Mouse (Mus musculus) embryonic stem cell, embryonic (primary cell): ENCODE measurements around the gene Cdh1.

Experiments
- CTCF ChIA-PET, 4 experiments: fragments of 300-600 bp in 2 of 4; fragments of 350-600 bp in 2 of 4; sonication (Branson Sonifier 250); formaldehyde crosslinking; loops; one replicate each; lab custom pipeline; 2022; ENCODE audit warnings: inconsistent platforms in 2 of 4; lab: Charles Lee
- POLR2A ChIA-PET, 4 experiments: fragments of 300-600 bp in 2 of 4; fragments of 350-600 bp in 2 of 4; sonication (Branson Sonifier 250); formaldehyde crosslinking; loops; one replicate each; lab custom pipeline; 2022; ENCODE audit warnings: antibody characterized with exemption in 4 of 4, inconsistent platforms in 1 of 4; lab: Charles Lee

Cdh1 gene

DNA sequence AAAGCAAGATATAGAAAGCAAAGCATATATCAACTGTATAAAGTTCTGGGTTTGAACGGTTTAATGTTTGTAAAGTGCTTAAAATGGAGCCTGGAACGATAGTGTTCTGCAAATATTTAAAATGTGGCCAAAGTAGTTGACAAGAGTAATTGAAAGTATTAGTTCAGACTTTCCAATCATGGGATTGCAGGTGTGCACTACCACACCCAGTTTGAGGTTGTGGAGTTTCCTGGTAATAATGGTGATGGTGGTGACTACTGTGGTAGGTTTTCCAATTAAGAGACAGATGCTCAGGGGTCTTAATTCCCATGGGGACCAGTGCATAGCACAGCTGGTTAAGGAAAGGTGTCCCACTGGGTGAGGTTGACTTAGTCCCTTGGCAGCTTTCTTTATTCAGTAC lies 43.0 kb downstream of the Cdh1 start:
- POLR2A ChIA-PET: interaction anchor here in 3 of 4 experiments (0.9 to 23.1 kb wide), 9 partner anchors 15 to 105 kb away, joined by 3 to 518 read pairs (median 3); no protein-coding TSS in a partner anchor
- CTCF ChIA-PET: interaction anchor here in 3 of 4 experiments (0.6 to 3.3 kb wide), 9 partner anchors 11 to 85 kb away, joined by 3 to 34 read pairs (median 3); partner anchors contain the start of gene Gm10073 (in 1 of the 3)

DNA sequence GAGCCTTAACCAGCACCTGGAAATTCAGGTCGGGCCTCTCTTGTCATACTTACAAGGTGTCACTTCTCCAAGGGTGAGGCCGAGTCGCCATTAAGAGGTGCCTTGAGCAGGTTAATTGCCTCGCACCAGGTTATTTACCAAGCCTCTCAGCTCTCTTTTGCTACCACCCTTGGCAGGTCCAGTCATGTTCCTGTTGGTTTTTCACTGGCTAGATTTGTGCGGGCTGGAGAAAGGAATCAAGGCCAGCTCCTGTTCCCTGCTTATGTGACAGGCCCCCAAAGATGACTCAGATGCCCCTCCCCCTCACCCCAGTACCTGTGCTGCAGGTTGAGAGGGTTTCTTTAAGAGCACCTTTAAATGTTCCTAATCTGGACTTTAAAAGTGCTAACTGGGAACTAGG lies 43.6 kb downstream of the Cdh1 start:
- CTCF ChIA-PET: interaction anchor here in 3 of 4 experiments (0.6 to 3.3 kb wide), 9 partner anchors 10 to 86 kb away, joined by 3 to 34 read pairs (median 3); partner anchors contain the start of gene Gm10073 (in 1 of the 3)
- POLR2A ChIA-PET: interaction anchor here in 3 of 4 experiments (0.5 to 23.1 kb wide), 10 partner anchors 12 to 106 kb away, joined by 3 to 518 read pairs (median 3); no protein-coding TSS in a partner anchor

DNA sequence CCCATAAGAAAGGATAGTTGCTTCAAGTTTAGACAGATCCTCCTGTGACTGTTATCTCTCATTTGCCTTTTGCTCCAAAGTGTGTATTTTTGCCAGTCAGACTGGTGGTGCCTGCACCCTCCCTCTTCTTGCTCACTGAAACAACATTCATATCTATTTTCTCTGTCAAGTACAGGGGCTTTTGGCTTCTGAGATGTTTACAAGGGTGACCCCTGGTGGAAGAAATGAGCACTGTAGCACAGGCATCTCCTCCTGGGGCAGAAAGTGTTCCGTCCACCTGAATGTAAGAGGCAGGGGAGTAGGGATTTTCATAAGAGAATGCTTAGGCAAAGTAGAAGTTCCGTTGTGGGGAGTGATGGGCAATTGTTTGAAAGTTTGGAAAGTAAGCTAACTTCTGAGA lies 44.2 kb downstream of the Cdh1 start:
- POLR2A ChIA-PET: interaction anchor here in 2 of 4 experiments (0.5 to 23.1 kb wide), 3 partner anchors 11 to 40 kb away, joined by 3 to 518 read pairs (median 3); no protein-coding TSS in a partner anchor

DNA sequence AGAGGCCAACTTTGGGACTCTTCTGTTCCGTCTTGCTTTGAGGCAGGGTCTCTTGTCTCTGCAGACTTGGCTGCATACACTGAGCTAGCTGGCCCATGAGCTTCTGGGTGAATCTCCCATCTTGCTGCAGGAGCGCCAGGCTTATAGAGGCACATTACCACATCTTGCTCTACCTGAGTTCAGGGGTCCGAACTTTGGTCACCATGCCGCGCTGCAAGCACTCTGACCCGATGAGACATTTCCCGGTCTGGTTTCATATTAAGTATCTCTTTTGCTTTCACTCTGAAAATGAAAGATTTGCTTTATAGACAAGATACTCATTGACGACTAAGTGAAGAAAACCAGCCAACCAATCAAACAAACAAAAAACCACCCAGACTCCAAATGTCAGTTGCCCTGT lies 45.3 kb downstream of the Cdh1 start:
- CTCF ChIA-PET: interaction anchor here (0.6 to 5.1 kb wide), 10 partner anchors 15 to 88 kb away, joined by 3 to 26 read pairs (median 4); no protein-coding TSS in a partner anchor
- POLR2A ChIA-PET: no interaction called here

More for the DNA sequence above, 44.2 kb downstream of the Cdh1 start:
- CTCF ChIA-PET: interaction anchor here in 2 of 4 experiments (0.5 to 1.7 kb wide), 8 partner anchors 14 to 1203 kb away, joined by 3 to 12 read pairs (median 4); no protein-coding TSS in a partner anchor

DNA sequence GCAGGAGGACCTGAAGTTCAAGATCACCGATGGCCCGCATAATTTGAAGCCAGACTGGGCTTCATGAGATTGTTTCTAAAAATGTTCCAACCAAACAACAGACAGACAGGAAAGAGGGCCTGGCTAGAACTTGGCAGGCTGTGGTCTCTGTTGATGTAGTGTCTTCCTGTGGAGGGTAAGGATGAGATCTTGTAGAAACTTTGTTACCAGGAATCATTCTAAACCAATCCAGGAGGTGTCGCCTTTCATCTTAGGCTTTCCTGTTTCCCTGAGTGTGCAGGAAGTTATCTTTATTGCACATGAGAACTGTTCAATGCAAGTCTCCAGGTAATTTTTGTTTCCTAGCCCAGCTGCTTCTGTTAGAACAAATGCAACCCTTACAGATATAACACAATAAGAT lies 48.8 kb downstream of the Cdh1 start:
- POLR2A ChIA-PET: interaction anchor here in 2 of 4 experiments (0.6 to 2.1 kb wide), 3 partner anchors 38 to 1087 kb away, joined by 3 to 5 read pairs (median 3); no protein-coding TSS in a partner anchor
- CTCF ChIA-PET: interaction anchor here in 2 of 4 experiments (0.6 to 5.1 kb wide), 5 partner anchors 11 to 209 kb away, joined by 3 to 26 read pairs (median 3); no protein-coding TSS in a partner anchor

DNA sequence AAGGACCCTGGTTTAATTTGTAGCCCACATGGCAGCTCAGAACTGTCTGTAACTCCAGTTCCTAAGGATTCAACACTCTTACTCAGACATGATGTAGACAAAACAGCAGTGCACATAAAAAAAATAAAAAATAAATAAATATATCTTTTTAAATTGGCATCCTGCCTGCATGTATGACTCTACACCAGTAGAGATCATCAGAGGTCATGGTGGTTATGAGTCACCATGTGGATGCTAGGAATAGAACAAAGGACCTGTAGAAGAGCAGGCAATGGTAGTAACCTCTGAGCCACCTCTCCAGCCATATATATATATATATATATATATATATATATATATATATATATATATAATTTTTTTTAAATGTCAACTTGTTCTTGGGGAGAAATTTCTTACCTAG lies 52.9 kb downstream of the Cdh1 start:
- CTCF ChIA-PET: interaction anchor here (0.6 to 4.6 kb wide), 7 partner anchors 8 to 127 kb away, joined by 3 to 17 read pairs (median 4); no protein-coding TSS in a partner anchor
- POLR2A ChIA-PET: interaction anchor here in 1 of 4 experiments (0.5 to 0.9 kb wide), 2 partner anchors 10 to 27 kb away, joined by 3 to 5 read pairs; no protein-coding TSS in a partner anchor

DNA sequence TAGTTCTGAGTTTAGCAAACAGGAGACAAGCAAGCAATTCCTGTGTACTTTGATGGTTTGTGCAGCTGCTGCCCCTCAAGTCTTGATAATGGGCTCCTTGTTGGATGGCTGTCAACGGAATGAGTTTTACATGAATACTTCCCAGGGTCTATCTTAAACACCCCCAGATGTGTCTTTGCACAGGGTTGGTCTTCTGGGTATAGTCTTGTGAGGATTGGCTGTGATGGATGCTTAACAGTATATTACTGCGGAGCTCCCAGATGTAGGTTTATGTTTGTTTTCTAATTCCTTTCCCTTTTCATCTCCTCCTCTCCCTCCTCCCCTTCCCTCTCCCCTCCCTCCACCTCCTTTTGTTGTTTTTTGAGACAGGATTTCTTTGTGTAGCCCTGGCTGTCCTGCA lies 69.6 kb downstream of the Cdh1 start:
- ChIA-PET CTCF (no interaction called here), POLR2A (interaction anchor here in 1 of 4 experiments (0.9 to 1.4 kb wide), 4 partner anchors 10 to 32 kb away, joined by 3 to 4 read pairs (median 3); no protein-coding TSS in a partner anchor)

DNA sequence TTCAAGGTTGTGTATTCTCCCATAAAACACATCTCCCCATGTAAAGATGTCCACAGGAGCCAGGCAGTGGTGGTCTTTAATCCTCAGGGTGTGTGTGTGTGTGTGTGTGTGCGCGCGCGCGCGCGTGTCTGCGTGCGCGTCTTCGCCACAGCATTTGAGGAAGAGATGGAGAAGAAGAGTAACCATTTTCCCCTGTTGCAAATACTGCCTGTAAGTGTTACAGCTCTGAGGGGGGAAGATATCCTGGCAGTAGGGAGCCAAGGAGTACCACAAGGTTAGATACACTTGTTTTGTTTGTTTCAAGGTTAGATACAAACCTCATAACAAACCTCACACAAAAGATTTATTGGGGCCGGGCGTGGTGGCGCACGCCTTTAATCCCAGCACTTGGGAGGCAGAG lies 71.2 kb downstream of the Cdh1 start:
- CTCF ChIA-PET: interaction anchor here in 3 of 4 experiments (0.6 to 1.7 kb wide), 11 partner anchors 12 to 120 kb away, joined by 3 to 8 read pairs (median 5); no protein-coding TSS in a partner anchor

DNA sequence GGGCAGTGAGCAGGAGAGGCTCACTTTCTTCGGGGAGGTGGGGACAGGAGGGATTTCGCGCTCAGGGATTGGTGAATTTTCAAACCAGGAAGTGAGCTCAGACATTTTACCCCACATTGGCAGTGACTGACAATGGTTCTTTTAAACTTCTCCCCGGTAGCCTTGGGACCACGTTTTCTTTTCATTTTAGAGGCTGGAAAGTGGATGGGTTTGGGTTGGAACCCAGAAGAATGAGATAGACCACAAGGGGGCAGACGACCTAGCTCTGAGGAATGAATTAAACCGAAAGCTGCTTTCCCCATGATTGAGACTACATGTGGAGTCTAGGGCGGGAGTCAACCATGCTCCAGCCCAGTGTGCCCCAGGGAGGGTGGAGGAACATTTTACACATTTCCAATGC lies 71.7 kb downstream of the Cdh1 start:
- ChIA-PET CTCF (interaction anchor here in 3 of 4 experiments (0.6 to 1.7 kb wide), 12 partner anchors 12 to 156 kb away, joined by 3 to 8 read pairs (median 4); no protein-coding TSS in a partner anchor), POLR2A (interaction anchor here in 3 of 4 experiments (0.5 to 1.8 kb wide), 22 partner anchors 11 to 913 kb away, joined by 3 to 9 read pairs (median 3); partner anchors contain the start of genes Sntb2 (in 1 of the 3) and Vps4a (in 1 of the 3))

More for the DNA sequence above, 71.2 kb downstream of the Cdh1 start:
- POLR2A ChIA-PET: interaction anchor here (0.5 to 1.8 kb wide), 20 partner anchors 11 to 465 kb away, joined by 3 to 9 read pairs (median 3); partner anchors contain the start of genes Sntb2 (in 1 of the 4) and Vps4a (in 1 of the 4)

DNA sequence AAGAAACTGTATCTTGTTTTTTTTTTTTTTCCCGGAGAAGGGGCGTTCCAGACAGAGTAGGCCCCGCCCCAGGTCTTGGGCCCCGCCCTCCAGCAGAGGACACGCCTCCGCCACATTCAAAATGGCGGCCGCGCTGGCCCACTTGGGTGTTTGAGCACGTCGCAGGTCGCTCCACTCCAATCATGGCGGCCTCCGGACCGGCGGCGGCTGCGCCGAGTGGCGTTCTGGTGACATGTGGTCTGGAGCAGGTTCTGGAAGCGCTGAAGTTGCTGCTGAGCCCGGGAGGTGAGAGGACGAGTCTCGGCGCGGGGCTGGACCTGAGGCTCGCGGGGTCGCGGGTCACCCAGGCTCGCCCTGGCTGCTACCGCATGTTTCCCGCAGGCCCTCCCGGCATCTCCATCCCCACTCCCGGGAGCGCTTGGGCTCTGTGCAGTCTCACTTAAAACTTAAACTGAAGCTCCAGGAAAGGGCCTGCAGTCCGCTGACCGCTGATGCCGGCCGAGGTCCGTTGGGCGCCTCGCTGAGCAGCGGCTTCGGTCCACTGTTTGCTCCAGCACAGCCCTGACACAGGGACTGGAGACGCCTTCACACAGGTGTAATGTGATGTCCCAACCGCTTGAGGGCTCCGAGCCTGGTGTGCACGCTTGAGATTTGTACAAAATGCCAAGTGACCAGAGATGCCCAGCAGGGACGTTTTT lies 80.0 kb downstream of the Cdh1 start, which contains the start of gene Tango6:
Gene Tango6, plus strand, starts transcription at position 98 of the 698 bp plus-strand sequence.
- POLR2A ChIA-PET: interaction anchor here in 1 of 4 experiments (0.5 to 1.5 kb wide), 5 partner anchors 19 to 624 kb away, joined by 3 to 5 read pairs (median 4); no protein-coding TSS in a partner anchor
- CTCF ChIA-PET: interaction anchor here in 1 of 4 experiments (0.6 kb wide), 1 partner anchor 604 kb away, joined by 3 read pairs; no protein-coding TSS in a partner anchor

DNA sequence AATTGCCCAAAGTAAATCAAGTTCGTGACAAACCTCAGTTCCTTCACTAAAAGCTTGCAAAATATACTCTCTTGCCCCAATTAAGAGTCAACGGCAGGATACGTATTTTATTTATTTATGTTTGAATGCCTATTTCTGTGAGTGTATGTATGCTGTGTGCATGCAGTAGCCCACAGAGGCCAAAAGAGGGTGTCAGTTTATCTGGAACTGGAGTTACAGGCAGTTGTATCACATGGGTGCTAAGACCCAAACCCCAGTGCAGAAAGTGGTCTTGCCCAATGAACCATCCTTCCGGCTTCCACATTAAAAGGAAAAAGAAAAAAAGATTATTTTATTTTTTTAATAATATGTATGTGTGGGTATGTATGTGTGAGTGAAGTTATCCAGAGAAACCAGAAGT lies 81.2 kb downstream of the Cdh1 start:
- CTCF ChIA-PET: interaction anchor here in 3 of 4 experiments (0.7 to 1.2 kb wide), 3 partner anchors 111 to 123 kb away, joined by 3 read pairs; partner anchors contain the start of gene Gm10073 (in 1 of the 3)
- POLR2A ChIA-PET: interaction anchor here in 2 of 4 experiments (0.6 to 1.0 kb wide), 4 partner anchors 22 to 356 kb away, joined by 3 to 6 read pairs (median 3); no protein-coding TSS in a partner anchor

DNA sequence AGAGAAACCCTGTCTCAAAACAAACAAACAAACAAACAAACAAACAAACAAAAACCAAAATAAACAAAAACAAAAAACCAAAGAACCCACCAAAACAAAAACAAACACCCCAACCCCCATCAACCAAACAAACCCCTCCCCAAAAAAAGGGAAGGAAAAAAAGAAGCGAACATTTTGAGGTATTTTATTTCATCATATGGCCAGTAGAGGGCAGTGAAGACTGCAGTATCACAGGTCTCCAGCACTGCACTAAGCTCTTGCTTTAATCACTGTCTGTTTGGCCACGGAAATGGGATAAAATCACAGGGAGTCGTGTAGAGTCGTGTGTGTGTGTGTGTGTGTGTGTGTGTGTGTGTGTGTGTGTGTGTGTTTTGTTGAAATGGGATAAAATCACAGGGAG lies 84.3 kb downstream of the Cdh1 start:
- CTCF ChIA-PET: interaction anchor here (0.5 to 3.4 kb wide), 51 partner anchors 7 to 1253 kb away, joined by 3 to 23 read pairs (median 4); partner anchors contain the start of gene Has3 (in 1 of the 4)
- POLR2A ChIA-PET: interaction anchor here in 3 of 4 experiments (0.5 to 1.2 kb wide), 10 partner anchors 10 to 364 kb away, joined by 3 to 5 read pairs (median 3); no protein-coding TSS in a partner anchor

DNA sequence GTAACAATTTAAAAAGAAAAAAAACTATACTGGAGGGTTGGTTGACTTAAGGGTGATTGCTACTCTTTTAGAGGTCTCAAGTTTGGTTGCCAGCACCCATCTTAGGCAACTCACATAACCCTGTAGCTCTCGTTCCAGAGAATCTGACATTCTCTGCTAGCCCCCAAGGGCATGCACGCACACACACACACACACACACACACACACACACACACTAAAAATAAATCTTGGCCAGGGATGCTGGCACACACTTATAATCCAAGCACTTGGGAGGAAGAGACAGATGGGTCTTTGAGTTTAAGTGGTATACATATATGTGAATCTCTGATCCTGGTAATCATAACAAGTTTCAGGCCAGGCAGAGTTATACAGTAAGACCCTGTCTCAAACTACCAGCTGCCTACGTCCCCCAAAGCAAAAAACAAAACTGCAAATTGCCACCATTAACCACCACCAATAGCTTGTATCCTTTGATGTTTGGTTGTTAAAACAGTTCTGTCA lies 94.6 kb downstream of the Cdh1 start:
- POLR2A ChIA-PET: interaction anchor here in 3 of 4 experiments (0.7 kb wide), 3 partner anchors 10 to 191 kb away, joined by 3 read pairs; no protein-coding TSS in a partner anchor
- CTCF ChIA-PET: interaction anchor here in 3 of 4 experiments (0.8 to 1.8 kb wide), 4 partner anchors 10 to 174 kb away, joined by 3 to 10 read pairs (median 4); no protein-coding TSS in a partner anchor

DNA sequence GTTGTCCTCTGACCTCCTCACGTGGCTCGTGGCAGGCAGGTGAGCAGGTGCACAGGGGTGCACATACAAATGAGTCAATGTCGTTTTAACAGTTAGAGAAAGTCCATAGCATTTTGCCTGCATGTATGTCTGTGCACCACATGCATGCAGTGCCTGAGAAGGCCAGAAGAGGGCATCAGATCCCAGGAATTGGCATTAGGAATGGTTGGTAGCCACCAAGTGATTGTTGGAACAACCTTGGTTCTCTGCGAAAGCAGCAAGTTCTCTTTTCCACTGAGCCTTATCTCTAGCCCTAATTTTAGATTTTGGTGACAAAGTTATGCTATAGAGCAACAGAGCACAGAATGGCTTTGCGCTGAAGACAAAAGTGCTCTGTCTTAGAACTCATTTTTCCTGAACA lies 96.4 kb downstream of the Cdh1 start:
- CTCF ChIA-PET: interaction anchor here in 3 of 4 experiments (0.6 to 2.8 kb wide), 9 partner anchors 18 to 303 kb away, joined by 3 to 17 read pairs (median 4); no protein-coding TSS in a partner anchor
- POLR2A ChIA-PET: interaction anchor here in 1 of 4 experiments (1.1 to 1.3 kb wide), 3 partner anchors 11 to 193 kb away, joined by 3 to 5 read pairs (median 3); no protein-coding TSS in a partner anchor

DNA sequence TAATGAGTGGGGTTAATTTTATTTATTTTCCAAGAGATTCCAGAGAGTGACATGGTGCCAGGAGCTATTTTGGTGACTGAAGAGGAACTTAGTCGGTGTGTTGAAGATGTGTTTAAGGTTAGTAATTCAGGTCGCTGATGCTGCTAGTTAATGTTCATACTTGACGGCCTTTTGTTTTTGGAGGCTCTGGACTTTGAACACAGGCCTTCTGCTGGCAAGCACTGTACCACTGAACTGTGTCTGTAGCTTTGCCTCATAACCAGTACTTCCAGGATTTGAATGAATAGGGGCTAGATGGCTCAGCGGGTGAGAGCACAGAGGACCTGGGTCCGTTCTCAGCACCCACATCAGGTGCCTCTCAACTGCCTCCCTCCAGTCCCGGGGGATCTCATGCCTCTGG lies 97.0 kb downstream of the Cdh1 start:
- ChIA-PET POLR2A (interaction anchor here in 1 of 4 experiments (1.2 to 1.3 kb wide), 2 partner anchors 36 to 193 kb away, joined by 3 read pairs; no protein-coding TSS in a partner anchor), CTCF (interaction anchor here (0.6 to 2.8 kb wide), 8 partner anchors 9 to 350 kb away, joined by 3 to 17 read pairs (median 3); no protein-coding TSS in a partner anchor)

DNA sequence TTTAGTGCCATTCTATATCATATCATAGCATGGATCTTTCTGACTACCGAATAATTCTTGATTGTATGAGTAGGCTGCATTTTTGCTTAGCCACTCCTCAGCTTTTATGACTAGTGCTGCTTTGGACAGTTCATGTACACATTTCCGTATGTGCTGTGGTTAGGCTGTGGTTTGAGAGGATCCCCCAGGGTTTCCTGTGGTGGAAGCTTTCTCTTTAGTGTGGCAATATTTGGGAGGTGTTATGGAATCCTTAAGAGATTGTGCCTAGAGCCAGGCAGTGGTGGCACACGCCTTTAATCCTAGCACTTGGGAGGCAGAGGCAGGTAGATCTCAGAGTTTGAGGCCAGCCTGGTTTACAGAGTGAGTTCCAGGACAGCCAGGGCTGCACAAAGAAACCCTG lies 98.2 kb downstream of the Cdh1 start:
- ChIA-PET CTCF (interaction anchor here in 3 of 4 experiments (0.5 to 2.8 kb wide), 3 partner anchors 8 to 187 kb away, joined by 3 to 17 read pairs (median 4); no protein-coding TSS in a partner anchor), POLR2A (interaction anchor here in 1 of 4 experiments (0.8 kb wide), 1 partner anchor 12 kb away, joined by 3 read pairs; no protein-coding TSS in a partner anchor)
